Mouse (Mus musculus) heart, postnatal 0 days (tissue): ENCODE results near the gene Tiam1. TPM values are rescaled to one million over a fixed set of nuclear protein-coding genes. Genes with fewer than 3 reads are reported as not detected.

Experiments
- ATAC-seq: fragments of 200-750 bp; cut with Nextera tagmentation; 2 replicates; pipeline ENCODE4 v1.8.0; 2017; ENCODE audit warnings: low read depth, moderate number of reproducible peaks, moderate library complexity; ENCODE audit not compliant: insufficient read depth
- DNase-seq: peaks from one replicate; pipeline ENCODE4 v3.0.0-alpha.2; 2016; ENCODE audit warnings: low spot score
- H3K27ac ChIP-seq: fragments of 300-500 bp; sonication (generic); 2 replicates; pipeline ENCODE4 v1.5.1; 2014; ENCODE audit warnings: low read depth, mild to moderate bottlenecking
- H3K27me3 ChIP-seq: fragments of 300-500 bp; sonication (generic); 2 replicates; pipeline ENCODE4 v1.6.1; 2014; ENCODE audit warnings: low read length, mixed read lengths; ENCODE audit not compliant: control insufficient read depth, insufficient read depth
- H3K36me3 ChIP-seq: fragments of 300-500 bp; sonication (generic); replicated peaks from 2 replicates; pipeline ENCODE4 v1.6.1; 2014; ENCODE audit warnings: low read length, mixed read lengths; ENCODE audit not compliant: control insufficient read depth, insufficient read depth
- H3K4me1 ChIP-seq: fragments of 300-500 bp; sonication (generic); 2 replicates; pipeline ENCODE4 v1.6.1; 2014; ENCODE audit warnings: antibody characterized with exemption; ENCODE audit not compliant: control insufficient read depth, insufficient read depth
- H3K4me2 ChIP-seq: fragments of 300-500 bp; sonication (generic); 2 replicates; pipeline ENCODE4 v1.6.1; 2014; ENCODE audit warnings: low read depth, mild to moderate bottlenecking, low read length, moderate library complexity
- H3K4me3 ChIP-seq: fragments of 300-500 bp; sonication (generic); 2 replicates; pipeline ENCODE4 v1.5.1; 2014; ENCODE audit warnings: low read depth, low read length
- H3K9ac ChIP-seq: fragments of 300-500 bp; sonication (generic); replicated peaks from 2 replicates; pipeline ENCODE4 v1.6.1; 2014; ENCODE audit warnings: low read depth, low read length, mixed read lengths
- H3K9me3 ChIP-seq: fragments of 300-500 bp; sonication (generic); replicated peaks from 2 replicates; pipeline ENCODE4 v1.6.1; 2016; ENCODE audit warnings: low read length; ENCODE audit not compliant: control insufficient read depth
- CTCF ChIP-seq: IDR thresholded peaks from 2 replicates; pipeline ENCODE4 v1.5.1; 2016; ENCODE audit warnings: antibody characterized with exemption, control low read depth, low read depth
- EP300 ChIP-seq: IDR thresholded peaks from 2 replicates; pipeline ENCODE4 v1.6.1; 2016; ENCODE audit warnings: antibody characterized with exemption, low read depth
- WGBS: fragments of 180-500 bp; shearing (Covaris S2); extraction: QIAGEN DNeasy Blood & Tissue Kit; methylation state at CpG from one replicate; pipeline ENCODE4 v1.1.7; 2014; 5-methylcytosine and 5-hydroxymethylcytosine counted together
- polyA plus RNA-seq: library from polyadenylated mRNA; unstranded; fragments of >200 nt; fragmentation: Nextera tagmentation; extraction: Ambion mirVana; gene quantifications from 2 replicates; pipeline ENCODE4 v1.2.1, GENCODE M21; 2015
- total RNA-seq: library from RNA; depleted of rRNA; stranded (reverse); fragments of >200 nt; gene quantifications from 2 replicates; pipeline ENCODE4 v1.2.3, GENCODE M21; 2014; ENCODE audit warnings: low replicate concordance

The Tiam1 gene
- total and polyA plus RNA-seq, 2 experiments from 2014 or later = 2.6 to 3.6 TPM

DNA sequence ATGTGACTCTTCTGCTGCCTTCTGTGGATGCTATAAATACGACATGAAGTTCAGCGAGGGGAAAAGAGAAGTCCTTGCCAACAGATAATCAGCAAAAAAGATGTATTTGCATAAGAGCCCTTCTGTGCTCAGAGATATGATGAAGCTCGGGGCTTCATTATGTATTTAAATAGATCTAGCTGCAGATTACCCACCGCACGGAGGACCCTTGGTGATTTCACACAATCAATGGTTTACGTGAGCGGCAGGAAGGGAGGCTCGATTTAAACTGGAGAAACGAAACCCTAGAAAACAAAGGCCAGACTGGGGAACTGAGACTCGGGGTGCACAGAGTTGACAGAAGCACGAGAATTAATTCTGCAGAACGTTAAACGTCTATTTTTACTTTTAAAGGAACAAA is 272.2 kb downstream of the Tiam1 start:
- H3K4me3 ChIP-seq = no peak overlapping the region
- WGBS = 54% methylated on average over 13 of the region's 13 CpGs
- H3K27me3 ChIP-seq = no peaks in the 10 kb centered on the region
- ATAC-seq (no peak), DNase-seq (no peak)
- H3K27ac ChIP-seq = no peak overlapping the region
- no peak overlapping the region for H3K9ac ChIP-seq
- TF ChIP-seq CTCF (no peak), EP300 (no peak)
- H3K36me3 ChIP-seq = 0 out of 2 replicates have a peak, but pooled peaks cover 5% of the 10 kb centered on the region
- no peaks in the 10 kb centered on the region for H3K9me3 ChIP-seq
- no peaks in the 10 kb centered on the region for H3K4me1 ChIP-seq
- no peak overlapping the region for H3K4me2 ChIP-seq

DNA sequence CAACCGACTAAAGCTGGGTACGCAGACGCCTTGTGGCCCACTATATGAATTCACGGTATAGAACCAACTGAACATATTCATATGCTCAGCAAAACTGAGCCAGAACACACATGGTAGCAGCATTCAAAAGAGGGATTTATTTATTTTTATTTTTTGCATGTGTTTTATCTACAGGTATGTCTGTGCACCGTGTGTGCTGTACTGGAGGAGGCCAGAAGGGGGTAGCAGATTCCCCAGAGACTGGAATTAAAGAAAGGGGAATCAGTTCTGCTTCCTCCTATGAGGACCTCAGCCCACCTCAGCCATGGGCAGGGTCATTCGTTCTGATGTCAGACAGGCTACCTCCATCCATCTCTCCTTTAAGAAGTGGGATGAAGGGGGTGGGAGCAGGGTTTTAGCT is 273.5 kb downstream of the Tiam1 start:
- H3K36me3 ChIP-seq = no peaks in the 10 kb centered on the region
- H3K9ac ChIP-seq = no peak overlapping the region
- DNase-seq = no peak
- 96% methylated on average over 6 of the region's 6 CpGs for WGBS
- H3K4me3 ChIP-seq = no peak overlapping the region
- H3K27ac ChIP-seq = no peak overlapping the region
- no peak for TF ChIP-seq CTCF
- no peak for TF ChIP-seq EP300
- ATAC-seq = no peak
- H3K27me3 ChIP-seq = no peaks in the 10 kb centered on the region
- no peaks in the 10 kb centered on the region for H3K4me1 ChIP-seq
- H3K9me3 ChIP-seq = no peaks in the 10 kb centered on the region
- H3K4me2 ChIP-seq = no peak overlapping the region

DNA sequence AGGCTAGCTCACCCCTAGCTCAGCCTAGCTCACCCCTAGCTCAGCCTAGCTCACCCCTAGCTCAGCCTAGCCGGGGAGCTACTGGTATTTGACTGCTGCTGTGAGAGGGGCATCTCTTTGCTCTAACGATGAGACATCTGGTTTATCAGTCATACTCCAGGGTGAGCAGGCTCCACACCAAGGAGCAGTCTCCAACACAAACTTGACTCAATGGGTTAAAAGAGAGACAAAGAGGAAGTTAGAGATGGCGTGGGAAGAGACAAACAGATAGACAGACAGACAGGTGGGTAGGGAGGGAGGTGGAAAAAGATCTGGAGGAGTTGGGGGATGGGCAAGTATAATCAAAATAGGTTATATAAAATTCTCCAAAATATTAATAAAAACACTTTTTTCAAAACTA is 275.1 kb downstream of the Tiam1 start:
- 69% methylated on average over 3 of the region's 3 CpGs for whole genome bisulfite sequencing
- ATAC-seq (no peak), DNase-seq (no peak)
- Histone ChIP-seq H3K27ac (no peak overlapping the region), H3K4me1 (no peaks in the 10 kb centered on the region), H3K4me3 (no peak overlapping the region), H3K9me3 (no peaks in the 10 kb centered on the region), H3K9ac (no peak overlapping the region), H3K4me2 (no peak overlapping the region), H3K27me3 (no peaks in the 10 kb centered on the region), H3K36me3 (no peaks in the 10 kb centered on the region)
- TF ChIP-seq CTCF (no peak), EP300 (no peak)

DNA sequence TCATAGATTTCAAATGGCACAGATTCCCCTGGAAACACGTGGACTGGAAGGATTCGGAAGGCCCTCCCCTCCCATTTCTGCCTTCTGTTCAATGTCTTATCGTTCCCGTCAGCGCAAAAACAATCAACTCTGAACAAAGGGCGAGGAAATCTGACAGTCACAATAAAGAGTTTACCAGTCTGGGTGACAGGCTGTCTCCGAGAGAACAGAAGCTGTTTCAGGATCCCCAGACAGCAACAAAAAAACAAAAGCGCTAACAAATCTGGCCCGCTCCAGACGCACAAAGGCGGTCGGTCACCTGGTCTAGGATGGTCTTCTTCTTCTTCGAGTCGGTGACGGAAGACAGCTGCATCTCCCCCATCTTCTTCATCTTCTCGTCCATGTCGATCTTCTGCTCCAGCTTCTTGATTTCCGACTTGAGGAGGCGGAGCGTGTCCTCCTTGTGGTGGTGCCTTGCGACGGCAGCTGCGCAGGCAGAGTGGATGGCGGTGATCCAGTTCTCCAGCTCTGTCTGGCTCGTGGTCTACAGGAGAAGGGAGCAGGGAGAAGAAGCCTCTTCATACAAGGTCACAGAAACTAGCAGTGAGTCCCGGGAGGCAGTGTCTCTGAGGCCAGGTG is 276.2 kb downstream of the Tiam1 start:
- 85% methylated on average over 26 of the region's 26 CpGs for WGBS
- TF ChIP-seq CTCF (no peak), EP300 (no peak)
- Histone ChIP-seq H3K9me3 (no peaks in the 10 kb centered on the region), H3K4me3 (no peak overlapping the region), H3K36me3 (no peaks in the 10 kb centered on the region), H3K27me3 (no peaks in the 10 kb centered on the region), H3K27ac (no peak overlapping the region), H3K9ac (no peak overlapping the region), H3K4me2 (no peak overlapping the region), H3K4me1 (no peaks in the 10 kb centered on the region)
- DNase-seq (no peak), ATAC-seq (no peak)

DNA sequence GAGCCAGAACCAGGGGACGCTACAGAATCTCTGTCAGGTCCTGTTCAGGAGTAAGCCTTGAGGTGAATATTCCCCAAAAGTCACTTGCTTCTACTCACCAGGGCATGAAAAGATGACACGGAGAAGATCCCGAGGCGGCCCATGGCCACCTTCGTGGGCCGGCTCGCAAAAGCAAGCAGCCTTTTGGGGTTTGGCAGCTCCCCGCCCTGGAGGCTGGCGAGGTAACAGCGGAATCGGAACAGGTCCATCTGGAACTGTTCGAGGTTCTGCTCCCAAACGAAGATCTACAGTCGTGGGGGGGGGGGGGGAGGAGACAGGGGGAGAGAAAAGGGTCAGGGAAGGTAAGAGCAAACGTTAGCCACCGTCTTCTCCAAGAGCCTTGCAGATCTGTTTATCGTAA is 278.4 kb downstream of the Tiam1 start:
- 90% methylated on average over 17 of the region's 17 CpGs for WGBS
- TF ChIP-seq CTCF = no peak
- no peak for TF ChIP-seq EP300
- no peak overlapping the region for H3K9ac ChIP-seq

DNA sequence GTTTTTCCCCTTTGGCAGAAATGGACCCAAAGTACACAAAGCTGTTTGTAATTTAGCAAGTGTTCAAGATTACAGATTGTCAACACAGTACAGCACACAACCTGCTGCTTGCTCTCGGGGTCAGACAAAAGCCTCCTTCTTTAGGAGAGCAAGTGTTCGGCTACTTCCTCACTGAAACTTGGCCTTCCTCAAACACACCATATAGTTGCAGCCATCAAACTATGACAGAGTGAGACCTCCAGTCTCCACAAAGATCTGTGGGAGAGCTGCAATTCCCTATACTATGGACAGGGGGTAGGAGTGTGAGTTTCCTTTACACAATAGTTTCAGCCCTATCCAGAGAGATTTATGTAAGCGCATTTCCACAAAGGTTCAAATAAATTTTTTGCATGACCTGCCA is 278.9 kb downstream of the Tiam1 start:
- H3K4me2 ChIP-seq = no peak overlapping the region
- H3K9me3 ChIP-seq = no peaks in the 10 kb centered on the region
- no peaks in the 10 kb centered on the region for H3K27me3 ChIP-seq
- no peaks in the 10 kb centered on the region for H3K36me3 ChIP-seq
- H3K9ac ChIP-seq = no peak overlapping the region
- DNase-seq (no peak), ATAC-seq (no peak)
- H3K4me1 ChIP-seq = no peaks in the 10 kb centered on the region
- WGBS = 75% methylated on average over 3 of the region's 3 CpGs
- no peak overlapping the region for H3K27ac ChIP-seq
- no peak overlapping the region for H3K4me3 ChIP-seq
- TF ChIP-seq EP300 (no peak), CTCF (no peak)

More for the DNA sequence above, 278.4 kb downstream of the Tiam1 start:
- Histone ChIP-seq H3K4me1 (no peaks in the 10 kb centered on the region), H3K4me2 (no peak overlapping the region), H3K36me3 (no peaks in the 10 kb centered on the region), H3K27ac (no peak overlapping the region), H3K27me3 (no peaks in the 10 kb centered on the region), H3K9me3 (no peaks in the 10 kb centered on the region), H3K4me3 (no peak overlapping the region)
- no peak for DNase-seq
- ATAC-seq = no peak
